Mouse (Mus musculus) bone marrow, adult 2 months (tissue): ENCODE data around the gene Aldh16a1.

Experiments
- CTCF ChIP-seq: fragments of 200-500 bp; IDR thresholded peaks from 2 replicates; pipeline ENCODE4 v1.5.1; 2011; ENCODE audit warnings: low read length, control low read depth; ENCODE audit not compliant: control insufficient read depth, insufficient read depth
- POLR2A ChIP-seq: fragments of 200-500 bp; IDR thresholded peaks from 2 replicates; pipeline ENCODE4 v1.6.1; 2011; ENCODE audit warnings: low read depth, mild to moderate bottlenecking, control low read depth, low read length, borderline replicate concordance; ENCODE audit not compliant: control insufficient read depth

GRCm38 (mm10) chr7:45164833-45165232 lies 10.4 kb upstream of the Aldh16a1 start:
- no peak for TF ChIP-seq CTCF
- TF ChIP-seq POLR2A: no peak
